Mouse (Mus musculus) G1E (cell line): ENCODE measurements around the gene Mylip. TPM values are rescaled to one million over a fixed set of nuclear protein-coding genes. Genes with fewer than 3 reads are reported as not detected.

Source experiments
- ATAC-seq: 2 replicates; pipeline ENCODE4 v1.8.0; 2016; ENCODE audit warnings: mild to moderate bottlenecking; ENCODE audit not compliant: insufficient number of reproducible peaks, poor library complexity, low FRiP score, severe bottlenecking; ENCODE audit errors: extremely low read depth
- DNase-seq: peaks from one replicate; pipeline ENCODE4 v3.0.0; 2012; ENCODE audit warnings: low spot score
- H3K27me3 ChIP-seq: 2 replicates; pipeline ENCODE4 v1.6.1; 2012; ENCODE audit warnings: mild to moderate bottlenecking, low read length, inconsistent platforms; ENCODE audit not compliant: insufficient read depth
- H3K36me3 ChIP-seq: replicated peaks from 2 replicates; pipeline ENCODE3; 2012; ENCODE audit warnings: mild to moderate bottlenecking, inconsistent platforms
- H3K4me1 ChIP-seq: 2 replicates; pipeline ENCODE4 v1.6.1; 2012; ENCODE audit warnings: low read depth, low read length, inconsistent platforms, mixed read lengths; ENCODE audit not compliant: insufficient read depth
- H3K4me3 ChIP-seq: 2 replicates; pipeline ENCODE4 v1.5.1; 2012; ENCODE audit warnings: low read depth, mild to moderate bottlenecking, inconsistent platforms, low read length, moderate library complexity, mixed read lengths
- H3K9me3 ChIP-seq: replicated peaks from 2 replicates; pipeline ENCODE4 v1.6.1; 2012; ENCODE audit warnings: inconsistent platforms
- CTCF ChIP-seq: IDR thresholded peaks from 2 replicates; pipeline ENCODE4 v1.5.1; 2012; ENCODE audit warnings: low read depth, low read length, inconsistent platforms, mixed read lengths
- GATA1 ChIP-seq: IDR thresholded peaks from 2 replicates; pipeline ENCODE4 v1.6.1; 2012; ENCODE audit warnings: borderline replicate concordance, low read length, inconsistent platforms, mixed read lengths
- GATA2 ChIP-seq: IDR thresholded peaks from 2 replicates; pipeline ENCODE4 v1.6.1; 2012; ENCODE audit warnings: low read depth, low read length, inconsistent platforms, borderline replicate concordance
- POLR2AphosphoS5 ChIP-seq: IDR thresholded peaks from 2 replicates; pipeline ENCODE4 v1.6.1; 2012; ENCODE audit warnings: low read depth, low read length, inconsistent platforms; ENCODE audit not compliant: insufficient replicate concordance
- TAL1 ChIP-seq: conservative IDR thresholded peaks from 2 replicates; pipeline ENCODE4 v1.6.1; 2012; ENCODE audit warnings: low read depth, low read length, inconsistent platforms, mixed read lengths
- polyA plus RNA-seq: library from polyadenylated mRNA; stranded (reverse); fragments of >175 nt; gene quantifications from 2 replicates; pipeline ENCODE4 v1.2.3, GENCODE M21; 2012
- total RNA-seq, 2 experiments: library from RNA; stranded (forward) in 1 of 2; stranded (reverse) in 1 of 2; fragments of 200-1000 nt in 1 of 2; fragments of >200 nt in 1 of 2; fragmentation: Nextera tagmentation in 1 of 2; gene quantifications; 2 replicates each; pipeline ENCODE4 v1.2.3; 2014 to 2017

Gene Mylip
- total and polyA plus RNA-seq, 3 experiments, result 0.03 to 0.68 (median 0.33) TPM

GRCm38 (mm10) chr13:45396724-45397123, 7.2 kb downstream of the Mylip start:
- Histone ChIP-seq H3K4me1 (no peaks in the 10 kb centered on the region), H3K9me3 (no peaks in the 10 kb centered on the region), H3K27me3 (peaks cover 6% of the 10 kb centered on the region), H3K36me3 (no peaks in the 10 kb centered on the region), H3K4me3 (no peak overlapping the region)
- ATAC-seq, result no peak
- TF ChIP-seq GATA1 (no peak), CTCF (no peak), GATA2 (no peak), POLR2AphosphoS5 (no peak), TAL1 (no peak)
- no peak for DNase-seq

- H3K27me3 ChIP-seq, result peaks cover 6% of the 10 kb centered on the region
- H3K36me3 ChIP-seq, result no peaks in the 10 kb centered on the region
- no peak for TF ChIP-seq POLR2AphosphoS5
- TF ChIP-seq TAL1, result no peak
- no peak for TF ChIP-seq GATA2
- TF ChIP-seq GATA1, result no peak
- no peak for TF ChIP-seq CTCF
- no peak for ATAC-seq
- no peak overlapping the region for H3K4me3 ChIP-seq
- no peaks in the 10 kb centered on the region for H3K4me1 ChIP-seq
- H3K9me3 ChIP-seq, result no peaks in the 10 kb centered on the region
- no peak for DNase-seq
Measured at GRCm38 (mm10) chr13:45397240-45397639, 7.7 kb downstream of the Mylip start.

GRCm38 (mm10) chr13:45397896-45398805, 8.6 kb downstream of the Mylip start:
- no peak for DNase-seq
- no peaks in the 10 kb centered on the region for H3K36me3 ChIP-seq
- no peak for TF ChIP-seq POLR2AphosphoS5
- TF ChIP-seq CTCF, result no peak
- no peak for TF ChIP-seq GATA1
- no peak for TF ChIP-seq GATA2
- peaks cover 9% of the 10 kb centered on the region for H3K27me3 ChIP-seq
- H3K9me3 ChIP-seq, result no peaks in the 10 kb centered on the region
- H3K4me3 ChIP-seq, result no peak overlapping the region
- peak; percentile 40; the same call in 1 of the 2 replicates for ATAC-seq
- H3K4me1 ChIP-seq, result no peaks in the 10 kb centered on the region

- Histone ChIP-seq H3K27me3 (peaks cover 21% of the 10 kb centered on the region), H3K9me3 (no peaks in the 10 kb centered on the region), H3K36me3 (no peaks in the 10 kb centered on the region), H3K4me3 (no peak overlapping the region), H3K4me1 (no peaks in the 10 kb centered on the region)
- no peak for DNase-seq
- TF ChIP-seq TAL1, result no peak
- TF ChIP-seq CTCF, result no peak
- no peak for TF ChIP-seq POLR2AphosphoS5
- no peak for TF ChIP-seq GATA2
- no peak for TF ChIP-seq GATA1
- ATAC-seq, result no peak
Measured at GRCm38 (mm10) chr13:45400700-45401099, 11.2 kb downstream of the Mylip start.

GRCm38 (mm10) chr13:45401816-45402215, 12.3 kb downstream of the Mylip start:
- DNase-seq (no peak), ATAC-seq (no peak)

GRCm38 (mm10) chr13:45402316-45403039, 12.9 kb downstream of the Mylip start:
- H3K4me1 ChIP-seq, result peaks cover 2% of the 10 kb centered on the region; the same call in 1 of the 2 replicates
- no peak for ATAC-seq
- H3K36me3 ChIP-seq, result no peaks in the 10 kb centered on the region
- peaks cover 30% of the 10 kb centered on the region for H3K27me3 ChIP-seq
- H3K9me3 ChIP-seq, result no peaks in the 10 kb centered on the region
- TF ChIP-seq GATA1 (no peak), GATA2 (no peak), POLR2AphosphoS5 (no peak), TAL1 (no peak)
- no peak for DNase-seq
- no peak overlapping the region for H3K4me3 ChIP-seq

More at GRCm38 (mm10) chr13:45401816-45402215, 12.3 kb downstream of the Mylip start:
- TF ChIP-seq GATA2, result no peak
- TF ChIP-seq CTCF, result no peak
- no peak for TF ChIP-seq POLR2AphosphoS5
- no peak for TF ChIP-seq TAL1
- no peak for TF ChIP-seq GATA1
- Histone ChIP-seq H3K4me1 (peaks cover 2% of the 10 kb centered on the region; the same call in 1 of the 2 replicates), H3K27me3 (peaks cover 28% of the 10 kb centered on the region), H3K4me3 (no peak overlapping the region), H3K36me3 (no peaks in the 10 kb centered on the region), H3K9me3 (no peaks in the 10 kb centered on the region)
